Mouse (Mus musculus) forebrain, embryonic 16.5 days (tissue): ENCODE results near the gene Gm21974. TPM values are rescaled to one million over a fixed set of nuclear protein-coding genes. Genes with fewer than 3 reads are reported as not detected.

Experiments used
- ATAC-seq: fragments of 200-750 bp; cut with Nextera tagmentation; 2 replicates; pipeline ENCODE4 v1.8.0; 2017; ENCODE audit warnings: mild to moderate bottlenecking, moderate library complexity
- H3K27ac ChIP-seq: fragments of 300-500 bp; sonication (generic); 2 replicates; pipeline ENCODE4 v1.5.1; 2014; ENCODE audit warnings: low read length, control low read depth
- H3K27me3 ChIP-seq: fragments of 300-500 bp; sonication (generic); replicated peaks from 2 replicates; pipeline ENCODE4 v1.6.1; 2014; ENCODE audit warnings: low read length; ENCODE audit not compliant: control insufficient read depth, insufficient read depth
- H3K36me3 ChIP-seq: fragments of 300-500 bp; sonication (generic); 2 replicates; pipeline ENCODE4 v1.6.1; 2014; ENCODE audit not compliant: control insufficient read depth, insufficient read depth
- H3K4me1 ChIP-seq: fragments of 300-500 bp; sonication (generic); replicated peaks from 2 replicates; pipeline ENCODE4 v1.6.1; 2014; ENCODE audit warnings: low read length; ENCODE audit not compliant: control insufficient read depth, insufficient read depth
- H3K4me2 ChIP-seq: fragments of 300-500 bp; sonication (generic); 2 replicates; pipeline ENCODE4 v1.6.1; 2014; ENCODE audit warnings: mild to moderate bottlenecking, low read length, control low read depth
- H3K4me3 ChIP-seq: fragments of 300-500 bp; sonication (generic); replicated peaks from 2 replicates; pipeline ENCODE4 v1.5.1; 2014; ENCODE audit warnings: mild to moderate bottlenecking, low read length, control low read depth
- H3K9ac ChIP-seq: fragments of 300-500 bp; sonication (generic); replicated peaks from 2 replicates; pipeline ENCODE4 v1.6.1; 2014; ENCODE audit warnings: low read depth, low read length, control low read depth
- H3K9me3 ChIP-seq: fragments of 300-500 bp; sonication (generic); 2 replicates; pipeline ENCODE4 v1.6.1; 2016; ENCODE audit warnings: low read length; ENCODE audit not compliant: control insufficient read depth
- WGBS: fragments of 180-500 bp; shearing (Covaris S2); extraction: QIAGEN DNeasy Blood & Tissue Kit; methylation state at CpG from one replicate; pipeline ENCODE4 v1.1.7; 2014; 5-methylcytosine and 5-hydroxymethylcytosine counted together
- polyA plus RNA-seq: library from polyadenylated mRNA; unstranded; fragments of >200 nt; fragmentation: Nextera tagmentation; extraction: Ambion mirVana; gene quantifications from 2 replicates; pipeline ENCODE4 v1.2.1, GENCODE M21; 2015

Gm21974 gene
- polyA plus RNA-seq, 1 experiment from 2014 or later = not detected

- H3K27me3 ChIP-seq = no peaks in the 10 kb centered on the region
- no peak overlapping the region for H3K4me2 ChIP-seq
- H3K9ac ChIP-seq = no peak overlapping the region
- ATAC-seq = no peak
- no peak overlapping the region for H3K27ac ChIP-seq
- peaks cover 7% of the 10 kb centered on the region; the same call in 1 of the 2 replicates for H3K36me3 ChIP-seq
- H3K9me3 ChIP-seq = no peaks in the 10 kb centered on the region
- no peak overlapping the region for H3K4me3 ChIP-seq
- no peaks in the 10 kb centered on the region for H3K4me1 ChIP-seq
- 86% methylated on average over 6 of the region's 6 CpGs for WGBS
Measured at GRCm38 (mm10) chr7:127922451-127923275, 27.4 kb upstream of the Gm21974 start.

- Histone ChIP-seq H3K4me2 (no peak overlapping the region), H3K27me3 (no peaks in the 10 kb centered on the region), H3K9me3 (no peaks in the 10 kb centered on the region), H3K4me3 (no peak overlapping the region), H3K4me1 (no peaks in the 10 kb centered on the region), H3K27ac (no peak overlapping the region), H3K9ac (no peak overlapping the region), H3K36me3 (peaks cover 13% of the 10 kb centered on the region)
- no peak for ATAC-seq
- 69% methylated on average over 8 of the region's 8 CpGs for WGBS
Measured at GRCm38 (mm10) chr7:127921516-127921915, 26.3 kb upstream of the Gm21974 start.

GRCm38 (mm10) chr7:127919290-127919689 lies 24.0 kb upstream of the Gm21974 start:
- Histone ChIP-seq H3K4me3 (no peak overlapping the region), H3K27me3 (no peaks in the 10 kb centered on the region), H3K9me3 (no peaks in the 10 kb centered on the region), H3K36me3 (peaks cover 15% of the 10 kb centered on the region), H3K4me1 (no peaks in the 10 kb centered on the region), H3K9ac (no peak overlapping the region), H3K4me2 (no peak overlapping the region), H3K27ac (no peak overlapping the region)
- ATAC-seq = no peak
- 78% methylated on average over 7 of the region's 7 CpGs for WGBS

- H3K4me2 ChIP-seq = no peak overlapping the region
- WGBS = 55% methylated on average over 3 of the region's 3 CpGs
- H3K4me3 ChIP-seq = no peak overlapping the region
- no peaks in the 10 kb centered on the region for H3K9me3 ChIP-seq
- no peaks in the 10 kb centered on the region for H3K27me3 ChIP-seq
- no peak for ATAC-seq
- H3K9ac ChIP-seq = no peak overlapping the region
- H3K27ac ChIP-seq = no peak overlapping the region
- peaks cover 2% of the 10 kb centered on the region for H3K4me1 ChIP-seq
- peaks cover 15% of the 10 kb centered on the region for H3K36me3 ChIP-seq
Measured at GRCm38 (mm10) chr7:127918203-127918602, 22.9 kb upstream of the Gm21974 start.

- Histone ChIP-seq H3K4me1 (peaks cover 8% of the 10 kb centered on the region), H3K4me3 (no peak overlapping the region), H3K4me2 (no peak overlapping the region), H3K9me3 (no peaks in the 10 kb centered on the region), H3K36me3 (peaks cover 12% of the 10 kb centered on the region), H3K27ac (no peak overlapping the region), H3K27me3 (no peaks in the 10 kb centered on the region), H3K9ac (no peak overlapping the region)
- ATAC-seq = no peak
- WGBS = 91% methylated on average over 12 of the region's 12 CpGs
Measured at GRCm38 (mm10) chr7:127915293-127915692, 20.0 kb upstream of the Gm21974 start.

- Histone ChIP-seq H3K9ac (peak overlapping the region; percentile 81), H3K36me3 (peaks cover 25% of the 10 kb centered on the region), H3K4me3 (peak overlapping the region; percentile 89), H3K4me1 (peaks cover 8% of the 10 kb centered on the region), H3K4me2 (peak overlapping the region; percentile 90), H3K9me3 (no peaks in the 10 kb centered on the region), H3K27ac (no peak overlapping the region), H3K27me3 (no peaks in the 10 kb centered on the region)
- ATAC-seq = no peak
- WGBS = 23% methylated on average over 4 of the region's 4 CpGs
Measured at GRCm38 (mm10) chr7:127912938-127913337, 17.7 kb upstream of the Gm21974 start.

GRCm38 (mm10) chr7:127912190-127912871 lies 17.1 kb upstream of the Gm21974 start, which contains the start of gene Kat8:
Gene Kat8 (plus strand): TSS chr7:127912516.
- 1% methylated on average over 40 of the region's 40 CpGs for WGBS
- Histone ChIP-seq H3K4me2 (peak within 1 kb of the TSS; percentile 90), H3K36me3 (peaks cover 27% of the 10 kb centered on the region), H3K9me3 (no peaks in the 10 kb centered on the region), H3K27me3 (no peaks in the 10 kb centered on the region), H3K9ac (peak within 1 kb of the TSS; percentile 81), H3K27ac (peak within 1 kb of the TSS; percentile 86), H3K4me1 (peaks cover 8% of the 10 kb centered on the region), H3K4me3 (peak within 1 kb of the TSS; percentile 89)
- ATAC-seq = peak; percentile 98

- H3K4me2 ChIP-seq = no peak overlapping the region
- H3K4me3 ChIP-seq = no peak overlapping the region
- peaks cover 18% of the 10 kb centered on the region for H3K4me1 ChIP-seq
- no peak overlapping the region for H3K27ac ChIP-seq
- H3K9me3 ChIP-seq = no peaks in the 10 kb centered on the region
- no peak overlapping the region for H3K9ac ChIP-seq
- no peaks in the 10 kb centered on the region for H3K27me3 ChIP-seq
- no peak for ATAC-seq
- peaks cover 18% of the 10 kb centered on the region for H3K36me3 ChIP-seq
- 89% methylated on average over 4 of the region's 4 CpGs for WGBS
Measured at GRCm38 (mm10) chr7:127908656-127909055, 13.4 kb upstream of the Gm21974 start.

GRCm38 (mm10) chr7:127907939-127908338 lies 12.7 kb upstream of the Gm21974 start:
- no peaks in the 10 kb centered on the region for H3K9me3 ChIP-seq
- no peak for ATAC-seq
- no peaks in the 10 kb centered on the region for H3K27me3 ChIP-seq
- H3K27ac ChIP-seq = no peak overlapping the region
- WGBS = 98% methylated on average over 12 of the region's 12 CpGs
- peaks cover 18% of the 10 kb centered on the region for H3K36me3 ChIP-seq
- H3K4me2 ChIP-seq = no peak overlapping the region
- H3K9ac ChIP-seq = no peak overlapping the region
- peaks cover 13% of the 10 kb centered on the region for H3K4me1 ChIP-seq
- no peak overlapping the region for H3K4me3 ChIP-seq
